Mouse (Mus musculus) kidney, embryonic 16.5 days (tissue): ENCODE data around the gene Fli1. TPM values are rescaled to one million over a fixed set of nuclear protein-coding genes. Genes with fewer than 3 reads are reported as not detected.

ENCODE experiments used
- ATAC-seq: fragments of 200-750 bp; cut with Nextera tagmentation; 2 replicates; pipeline ENCODE4 v1.8.0; 2017; ENCODE audit warnings: moderate TSS enrichment; ENCODE audit not compliant: low FRiP score, low TSS enrichment
- H3K27ac ChIP-seq: fragments of 300-500 bp; sonication (generic); 2 replicates; pipeline ENCODE4 v1.5.1; 2014; ENCODE audit warnings: low read length
- H3K27me3 ChIP-seq: fragments of 300-500 bp; sonication (generic); 2 replicates; pipeline ENCODE4 v1.6.1; 2014; ENCODE audit warnings: low read length, control low read depth, mixed read lengths; ENCODE audit not compliant: insufficient read depth
- H3K36me3 ChIP-seq: fragments of 300-500 bp; sonication (generic); 2 replicates; pipeline ENCODE4 v1.6.1; 2014; ENCODE audit warnings: low read length, control low read depth, mixed read lengths; ENCODE audit not compliant: insufficient read depth
- H3K4me1 ChIP-seq: fragments of 300-500 bp; sonication (generic); 2 replicates; pipeline ENCODE4 v1.6.1; 2014; ENCODE audit warnings: low read length, control low read depth, mixed read lengths; ENCODE audit not compliant: insufficient read depth
- H3K4me2 ChIP-seq: fragments of 300-500 bp; sonication (generic); replicated peaks from 2 replicates; pipeline ENCODE4 v1.6.1; 2014; ENCODE audit warnings: low read depth, low read length
- H3K4me3 ChIP-seq: fragments of 300-500 bp; sonication (generic); 2 replicates; pipeline ENCODE4 v1.5.1; 2014; ENCODE audit warnings: mild to moderate bottlenecking, low read length
- H3K9ac ChIP-seq: fragments of 300-500 bp; sonication (generic); replicated peaks from 2 replicates; pipeline ENCODE4 v1.6.1; 2014; ENCODE audit warnings: low read length
- H3K9me3 ChIP-seq: fragments of 300-500 bp; sonication (generic); 2 replicates; pipeline ENCODE4 v1.6.1; 2016; ENCODE audit warnings: low read length, control low read depth
- WGBS: fragments of 180-500 bp; shearing (Covaris S2); extraction: QIAGEN DNeasy Blood & Tissue Kit; methylation state at CpG from one replicate; pipeline ENCODE4 v1.1.7; 2014; 5-methylcytosine and 5-hydroxymethylcytosine counted together
- polyA plus RNA-seq: library from polyadenylated mRNA; unstranded; fragments of >200 nt; fragmentation: Nextera tagmentation; extraction: Ambion mirVana; gene quantifications from 2 replicates; pipeline ENCODE4 v1.2.1, GENCODE M21; 2015

The Fli1 gene
- polyA plus RNA-seq, 1 experiment from 2014 or later, result 30.3 TPM

DNA sequence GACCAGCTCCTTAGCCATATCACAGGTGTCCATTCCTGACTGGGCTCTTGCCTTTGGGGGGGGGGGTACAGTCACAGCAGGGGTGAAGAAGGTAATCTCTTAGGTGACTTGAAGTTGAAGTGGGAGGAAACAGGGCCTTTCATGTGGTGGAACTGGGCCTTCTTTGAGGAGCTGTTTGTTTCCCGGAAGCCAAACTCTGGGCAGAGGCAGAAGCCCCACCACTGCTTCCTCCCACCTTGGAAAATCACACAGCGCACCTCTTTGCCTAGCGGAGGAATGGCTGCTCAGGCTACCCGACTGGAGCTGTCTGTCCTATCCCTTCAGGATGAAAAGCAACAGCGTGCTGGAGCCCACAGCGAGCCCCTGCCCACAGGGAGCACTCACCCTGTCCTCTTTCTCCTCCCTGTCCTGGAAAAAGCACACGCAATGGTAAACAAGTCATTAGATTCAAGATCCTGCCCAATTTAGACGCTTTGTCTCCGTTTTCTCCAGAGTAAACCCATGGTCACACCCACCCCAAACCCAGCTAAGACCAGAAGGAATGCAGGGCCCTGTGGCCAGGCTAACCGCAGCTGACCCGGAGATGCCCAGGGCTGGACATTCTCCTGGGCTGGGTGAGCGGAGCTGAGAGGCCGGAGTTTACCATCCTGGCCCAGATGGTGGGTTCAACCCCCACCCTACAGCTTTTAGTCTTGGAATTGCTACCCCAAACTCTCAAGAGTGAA is 24.1 kb downstream of the Fli1 start:
- H3K4me3 ChIP-seq, result no peak overlapping the region
- no peak overlapping the region for H3K4me2 ChIP-seq
- H3K36me3 ChIP-seq, result no peaks in the 10 kb centered on the region
- H3K27ac ChIP-seq, result peak overlapping the region; percentile 44
- H3K9me3 ChIP-seq, result no peaks in the 10 kb centered on the region
- no peak for ATAC-seq
- no peaks in the 10 kb centered on the region for H3K27me3 ChIP-seq
- peak overlapping the region; percentile 6; the same call in 1 of the 2 replicates for H3K9ac ChIP-seq
- WGBS, result 67% methylated on average over 13 of the region's 13 CpGs
- peaks cover 22% of the 10 kb centered on the region for H3K4me1 ChIP-seq

DNA sequence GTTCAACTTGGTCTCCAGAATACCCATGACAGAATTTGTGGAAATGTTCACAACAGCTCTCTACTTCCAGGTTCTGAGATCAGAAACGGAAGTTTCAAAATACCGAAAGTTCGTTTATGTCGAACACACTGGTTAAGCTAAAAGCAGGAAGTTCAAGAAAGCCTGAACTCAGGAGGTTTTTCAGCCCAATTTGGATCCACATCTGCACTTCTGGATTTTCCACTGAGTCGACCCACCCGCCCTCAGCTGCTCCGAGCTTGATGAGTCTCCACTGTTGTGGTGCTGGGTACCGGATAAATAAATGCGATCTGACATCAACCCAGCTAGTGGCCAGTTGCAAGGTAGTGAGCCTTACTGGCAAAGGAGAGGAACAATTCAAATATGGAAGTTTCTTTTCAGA is 26.0 kb downstream of the Fli1 start:
- no peak for ATAC-seq
- Histone ChIP-seq H3K4me3 (no peak overlapping the region), H3K9ac (no peak overlapping the region), H3K36me3 (no peaks in the 10 kb centered on the region), H3K27me3 (no peaks in the 10 kb centered on the region), H3K27ac (peak overlapping the region; percentile 64), H3K4me1 (peaks cover 19% of the 10 kb centered on the region), H3K9me3 (no peaks in the 10 kb centered on the region), H3K4me2 (no peak overlapping the region)
- WGBS, result 66% methylated on average over 9 of the region's 9 CpGs

GRCm38 (mm10) chr9:32515894-32516686 is 26.6 kb downstream of the Fli1 start:
- WGBS, result 75% methylated on average over 10 of the region's 10 CpGs

GRCm38 (mm10) chr9:32514406-32515058 is 28.1 kb downstream of the Fli1 start:
- Histone ChIP-seq H3K9ac (no peak overlapping the region), H3K9me3 (no peaks in the 10 kb centered on the region), H3K4me2 (no peak overlapping the region), H3K4me3 (no peak overlapping the region), H3K27ac (0 out of 2 replicates have a peak overlapping the region, but pooled peaks have one; percentile 15), H3K4me1 (peaks cover 16% of the 10 kb centered on the region), H3K36me3 (no peaks in the 10 kb centered on the region), H3K27me3 (no peaks in the 10 kb centered on the region)
- no peak for ATAC-seq
- WGBS, result 41% methylated on average over 6 of the region's 6 CpGs

More at GRCm38 (mm10) chr9:32515894-32516686, 26.6 kb downstream of the Fli1 start:
- no peak overlapping the region for H3K9ac ChIP-seq
- peaks cover 16% of the 10 kb centered on the region for H3K4me1 ChIP-seq
- no peaks in the 10 kb centered on the region for H3K9me3 ChIP-seq
- no peak overlapping the region for H3K4me2 ChIP-seq
- H3K27me3 ChIP-seq, result no peaks in the 10 kb centered on the region
- no peak overlapping the region for H3K4me3 ChIP-seq
- H3K36me3 ChIP-seq, result no peaks in the 10 kb centered on the region
- no peak for ATAC-seq
- peak overlapping the region; percentile 64 for H3K27ac ChIP-seq

DNA sequence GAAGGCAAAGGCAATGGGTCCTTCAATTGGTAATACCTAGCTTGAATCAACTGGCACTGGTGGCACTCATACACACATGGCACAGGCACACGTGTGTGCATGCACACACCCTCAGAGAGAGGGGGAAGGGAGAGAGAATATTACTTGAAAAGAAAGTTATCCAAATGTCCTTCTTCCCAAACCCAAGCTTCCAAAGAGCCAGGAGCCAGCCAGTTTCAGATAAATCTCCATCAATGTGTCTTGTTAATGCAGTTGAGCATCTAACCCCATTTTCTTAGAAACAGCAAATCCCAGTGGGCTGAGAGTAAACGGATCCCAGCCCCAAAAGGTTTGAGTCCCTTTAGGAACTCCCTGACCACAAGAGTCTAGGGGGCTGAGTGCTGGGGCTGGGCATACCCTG is 29.2 kb downstream of the Fli1 start:
- no peak overlapping the region for H3K9ac ChIP-seq
- H3K4me1 ChIP-seq, result peaks cover 9% of the 10 kb centered on the region
- no peaks in the 10 kb centered on the region for H3K36me3 ChIP-seq
- H3K27me3 ChIP-seq, result no peaks in the 10 kb centered on the region
- 71% methylated on average over 2 of the region's 2 CpGs for WGBS
- no peaks in the 10 kb centered on the region for H3K9me3 ChIP-seq
- no peak overlapping the region for H3K4me3 ChIP-seq
- H3K4me2 ChIP-seq, result no peak overlapping the region
- no peak for ATAC-seq
- H3K27ac ChIP-seq, result no peak overlapping the region

DNA sequence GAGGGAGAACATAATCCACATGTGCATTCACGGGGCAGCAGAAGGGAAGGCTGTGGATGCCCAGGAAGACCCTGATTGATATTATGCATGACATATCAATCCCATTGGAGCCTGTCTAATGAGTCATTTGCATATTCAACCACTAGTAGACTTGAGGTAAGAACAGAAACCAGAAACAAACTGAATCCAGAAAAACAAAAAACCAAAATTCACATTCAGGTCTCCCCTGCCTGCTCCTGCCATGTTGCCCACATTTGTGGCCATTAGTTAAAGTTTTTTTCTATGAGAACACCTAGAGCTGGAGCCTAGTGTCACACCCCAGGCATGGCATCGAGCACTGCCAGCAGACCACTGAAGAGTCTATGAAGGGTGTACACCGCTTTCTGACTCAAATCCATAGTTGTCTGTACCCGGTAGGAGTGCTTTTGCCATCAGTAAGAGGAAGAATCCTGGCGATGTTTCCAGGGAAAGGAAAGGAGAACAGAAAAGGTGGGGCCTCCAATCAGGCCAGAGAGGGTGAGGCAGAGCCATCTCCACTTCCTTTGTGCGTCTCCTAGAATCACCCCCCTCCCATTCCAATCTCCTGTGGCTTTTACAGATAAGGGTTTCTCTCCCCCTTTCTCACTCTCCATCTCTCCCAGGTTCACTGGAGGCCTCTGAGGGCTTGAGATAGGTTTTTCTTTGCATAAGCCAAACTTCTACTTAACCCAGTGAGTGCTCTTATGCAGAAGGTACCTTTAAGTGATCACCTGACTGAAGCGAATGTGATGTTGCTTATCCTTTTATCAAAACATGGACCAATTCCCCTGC is 32.0 kb downstream of the Fli1 start:
- H3K4me3 ChIP-seq, result no peak overlapping the region
- H3K27me3 ChIP-seq, result no peaks in the 10 kb centered on the region
- ATAC-seq, result no peak
- no peak overlapping the region for H3K27ac ChIP-seq
- H3K4me1 ChIP-seq, result peaks cover 27% of the 10 kb centered on the region
- 83% methylated on average over 7 of the region's 7 CpGs for WGBS
- H3K9ac ChIP-seq, result no peak overlapping the region
- no peaks in the 10 kb centered on the region for H3K36me3 ChIP-seq
- H3K4me2 ChIP-seq, result no peak overlapping the region
- H3K9me3 ChIP-seq, result no peaks in the 10 kb centered on the region

DNA sequence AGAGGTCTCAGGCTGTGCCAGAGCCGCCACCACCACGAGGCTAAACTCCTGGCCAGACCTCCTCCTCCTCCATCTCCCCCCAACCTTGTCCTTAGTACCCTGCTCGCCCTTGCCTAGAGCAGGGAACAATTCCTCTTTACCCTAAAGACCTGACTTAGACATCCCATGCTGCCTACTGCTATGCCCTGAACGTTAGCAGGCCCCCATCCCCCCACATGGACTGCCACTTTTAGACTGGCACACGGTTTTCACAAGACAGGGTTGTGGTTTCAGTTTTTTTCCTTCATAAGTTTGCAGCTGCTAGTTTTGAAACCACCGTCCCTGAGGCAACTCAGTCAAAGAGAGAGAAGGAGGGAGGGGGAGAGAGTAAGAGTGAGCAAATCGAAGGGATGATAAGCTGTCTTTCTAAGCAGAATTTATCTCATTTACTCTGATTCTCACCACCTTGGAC is 32.9 kb downstream of the Fli1 start:
- ATAC-seq, result no peak
- no peaks in the 10 kb centered on the region for H3K9me3 ChIP-seq
- H3K4me2 ChIP-seq, result no peak overlapping the region
- no peak overlapping the region for H3K9ac ChIP-seq
- no peaks in the 10 kb centered on the region for H3K27me3 ChIP-seq
- H3K36me3 ChIP-seq, result no peaks in the 10 kb centered on the region
- H3K27ac ChIP-seq, result no peak overlapping the region
- 59% methylated on average over 7 of the region's 7 CpGs for WGBS
- peaks cover 34% of the 10 kb centered on the region for H3K4me1 ChIP-seq
- H3K4me3 ChIP-seq, result no peak overlapping the region

- H3K27ac ChIP-seq, result no peak overlapping the region
- H3K4me3 ChIP-seq, result no peak overlapping the region
- H3K36me3 ChIP-seq, result no peaks in the 10 kb centered on the region
- peaks cover 37% of the 10 kb centered on the region for H3K4me1 ChIP-seq
- 72% methylated on average over 2 of the region's 2 CpGs for WGBS
- H3K27me3 ChIP-seq, result no peaks in the 10 kb centered on the region
- H3K9me3 ChIP-seq, result no peaks in the 10 kb centered on the region
- H3K4me2 ChIP-seq, result no peak overlapping the region
- H3K9ac ChIP-seq, result no peak overlapping the region
- no peak for ATAC-seq
Measured at GRCm38 (mm10) chr9:32508648-32509047, 34.0 kb downstream of the Fli1 start.

- H3K36me3 ChIP-seq, result no peaks in the 10 kb centered on the region
- no peak overlapping the region for H3K9ac ChIP-seq
- WGBS, result 61% methylated on average over 8 of the region's 8 CpGs
- ATAC-seq, result no peak
- no peaks in the 10 kb centered on the region for H3K9me3 ChIP-seq
- no peak overlapping the region for H3K4me2 ChIP-seq
- H3K4me3 ChIP-seq, result no peak overlapping the region
- peaks cover 42% of the 10 kb centered on the region for H3K4me1 ChIP-seq
- H3K27me3 ChIP-seq, result no peaks in the 10 kb centered on the region
- peak overlapping the region; percentile 78; the same call in 1 of the 2 replicates for H3K27ac ChIP-seq
Measured at GRCm38 (mm10) chr9:32508118-32508517, 34.5 kb downstream of the Fli1 start.
